Mouse (Mus musculus): ENCODE results near the gene Ginm1.

Gene Ginm1

DNA sequence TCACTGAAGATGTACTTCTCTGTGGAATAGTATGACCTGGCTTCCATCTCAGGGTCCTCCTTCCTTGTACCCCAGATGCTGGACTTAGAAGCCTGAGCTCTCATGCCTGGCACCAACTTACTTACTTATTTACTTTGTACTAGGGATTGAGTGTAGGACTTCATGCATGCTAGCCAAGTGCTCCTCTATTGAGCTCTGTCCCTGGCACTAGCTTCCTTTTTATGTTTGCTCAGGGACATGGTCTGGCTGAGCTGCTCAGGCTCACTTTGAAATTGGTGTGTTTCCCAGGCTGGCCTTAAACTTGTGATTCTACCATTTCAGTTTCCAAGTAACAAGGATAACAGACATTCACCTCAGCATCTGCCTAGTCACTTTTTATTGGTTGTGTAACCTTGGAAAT, 55.5 kb downstream of the Ginm1 start:
- in situ Hi-C loops (cut with MboI; ENCODE audit: low pct_unique_long_range_greater_than_20kb in 1 of 2, low sequenced_read_pairs in 2 of 2, unreplicated experiment in 1 of 2), result no loop called here

- in situ Hi-C loops (cut with MboI; ENCODE audit: low pct_unique_long_range_greater_than_20kb in 1 of 2, low sequenced_read_pairs in 2 of 2, unreplicated experiment in 1 of 2), result no loop called here
Observed at GRCm38 (mm10) chr10:7731582-7731981, 61.0 kb downstream of the Ginm1 start.

DNA sequence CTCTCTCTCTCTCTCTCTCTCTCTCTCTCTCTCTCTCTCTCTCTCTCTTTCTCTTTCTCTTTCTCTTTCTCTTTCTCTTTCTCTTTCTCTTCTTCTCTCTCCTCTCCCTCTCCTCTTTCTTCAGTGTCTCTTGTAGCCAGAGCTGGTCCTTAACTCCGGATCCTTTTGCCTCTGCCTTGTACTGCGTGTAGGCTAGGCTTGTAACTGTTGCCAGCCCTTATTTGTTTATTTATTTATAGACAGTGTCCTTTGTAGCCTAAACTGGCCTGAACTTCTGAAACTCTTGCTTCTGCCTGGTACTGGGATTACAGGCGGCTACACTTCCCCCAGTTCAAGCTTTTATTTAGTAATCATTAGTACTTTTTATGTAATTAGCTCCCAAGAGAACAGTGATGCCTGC, 65.6 kb downstream of the Ginm1 start:
- in situ Hi-C loops (cut with MboI; ENCODE audit: low pct_unique_long_range_greater_than_20kb in 1 of 2, low sequenced_read_pairs in 2 of 2, unreplicated experiment in 1 of 2), result no loop called here

DNA sequence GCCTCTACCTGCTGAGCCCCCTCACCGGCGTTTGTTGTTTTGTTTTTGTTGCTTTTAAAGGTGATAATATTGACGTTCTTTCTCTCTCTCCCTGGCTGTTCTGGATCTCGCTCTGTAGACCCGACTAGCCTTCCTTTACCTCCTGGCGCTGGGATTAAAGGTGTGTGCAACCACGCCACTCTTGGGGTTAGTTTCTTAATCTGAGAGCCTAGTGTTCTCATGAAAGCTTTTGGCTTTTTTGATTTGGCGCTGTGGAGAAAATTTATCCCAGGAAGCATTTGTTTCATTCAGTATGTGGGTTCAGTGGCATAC, 66.2 kb downstream of the Ginm1 start:
- in situ Hi-C loops (cut with MboI; ENCODE audit: low pct_unique_long_range_greater_than_20kb in 1 of 2, low sequenced_read_pairs in 2 of 2, unreplicated experiment in 1 of 2), result no loop called here

DNA sequence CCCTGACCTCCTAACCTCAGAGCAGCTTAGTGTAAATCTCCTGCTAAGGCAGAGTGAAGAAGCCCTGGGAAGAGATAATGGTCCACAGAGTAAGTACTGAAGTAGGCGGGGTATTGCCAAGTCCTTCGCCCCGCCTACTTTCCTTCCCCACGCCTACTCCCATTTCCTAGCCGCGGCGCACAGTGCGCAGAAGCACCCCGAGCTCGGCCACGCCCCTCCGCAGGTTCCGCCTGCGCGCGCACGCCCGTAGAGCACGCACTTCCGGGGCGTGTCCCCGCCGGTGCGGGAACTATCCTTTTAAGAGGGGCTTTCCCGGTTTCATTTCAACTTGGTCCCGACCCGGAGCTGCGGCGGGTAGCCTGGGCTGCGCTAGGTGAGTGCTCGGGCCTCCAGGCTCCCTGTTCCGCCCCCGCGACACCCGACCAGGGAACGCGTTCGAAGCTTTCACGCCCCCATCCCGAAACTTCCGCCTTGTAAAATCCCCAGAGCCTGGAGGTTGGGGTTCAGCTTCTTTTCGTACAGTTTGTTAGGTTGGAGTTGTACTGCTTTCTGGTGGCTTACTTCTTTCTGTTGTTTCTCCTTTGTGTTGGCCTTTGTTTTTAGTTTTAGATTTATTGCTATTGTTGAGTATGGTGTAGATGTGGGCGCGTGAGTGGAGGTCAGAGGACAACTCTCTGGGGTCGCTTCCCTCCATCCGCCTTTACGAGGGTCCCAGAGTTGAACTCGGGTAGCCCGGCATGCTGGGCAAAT, 66.7 kb downstream of the Ginm1 start, which contains the start of gene Katna1:
Gene Katna1, plus strand, starts transcription at position 250 of the 750 bp plus-strand sequence.
- in situ Hi-C loops (cut with MboI; ENCODE audit: low pct_unique_long_range_greater_than_20kb in 1 of 2, low sequenced_read_pairs in 2 of 2, unreplicated experiment in 1 of 2), result no loop called here

All from mouse embryonic stem cell (cell line).